Mouse (Mus musculus): ENCODE data around the gene Lats2.

The Lats2 gene

GRCm38 (mm10) chr14:57758237-57758636 lies at the start of gene Lats2:
TSS of gene Lats2 (minus strand) at chr14:57758388.
- DNase-seq (ENCODE audit: low read depth, low spot score): no peak

GRCm38 (mm10) chr14:57803731-57804130 lies 45.5 kb upstream of the Lats2 start:
- DNase-seq (ENCODE audit: low read depth, low spot score): no peak

GRCm38 (mm10) chr14:57797991-57798931 lies 40.1 kb upstream of the Lats2 start, which contains the start of gene Sap18:
TSS of gene Sap18 (plus strand) at chr14:57798180.
- peak; percentile 98 for DNase-seq (ENCODE audit: low read depth, low spot score)

GRCm38 (mm10) chr14:57797551-57797950 lies 39.4 kb upstream of the Lats2 start:
- DNase-seq (ENCODE audit: low read depth, low spot score): no peak

GRCm38 (mm10) chr14:57791171-57791570 lies 33.0 kb upstream of the Lats2 start:
- DNase-seq (ENCODE audit: low read depth, low spot score): no peak

GRCm38 (mm10) chr14:57789759-57790158 lies 31.6 kb upstream of the Lats2 start:
- DNase-seq (ENCODE audit: low read depth, low spot score): no peak

GRCm38 (mm10) chr14:57789311-57789710 lies 31.1 kb upstream of the Lats2 start:
- DNase-seq (ENCODE audit: low read depth, low spot score): no peak

GRCm38 (mm10) chr14:57787406-57787805 lies 29.2 kb upstream of the Lats2 start:
- no peak for DNase-seq (ENCODE audit: low read depth, low spot score)

GRCm38 (mm10) chr14:57772157-57772815 lies 14.1 kb upstream of the Lats2 start:
- DNase-seq (ENCODE audit: low read depth, low spot score): no peak

GRCm38 (mm10) chr14:57769102-57769501 lies 10.9 kb upstream of the Lats2 start:
- DNase-seq (ENCODE audit: low read depth, low spot score): no peak

- DNase-seq (ENCODE audit: low read depth, low spot score): no peak
Observed at GRCm38 (mm10) chr14:57760447-57761412, 2.5 kb upstream of the Lats2 start.

GRCm38 (mm10) chr14:57756094-57756493 lies 2.1 kb downstream of the Lats2 start:
- no peak for DNase-seq (ENCODE audit: low read depth, low spot score)

- no peak for DNase-seq (ENCODE audit: low read depth, low spot score)
Observed at GRCm38 (mm10) chr14:57755661-57756060, 2.5 kb downstream of the Lats2 start.

- no peak for DNase-seq (ENCODE audit: low read depth, low spot score)
Observed at GRCm38 (mm10) chr14:57753351-57753992, 4.7 kb downstream of the Lats2 start.

- DNase-seq (ENCODE audit: low read depth, low spot score): peak; percentile 57
Observed at GRCm38 (mm10) chr14:57751006-57751405, 7.2 kb downstream of the Lats2 start.

- no peak for DNase-seq (ENCODE audit: low read depth, low spot score)
Observed at GRCm38 (mm10) chr14:57749501-57749900, 8.7 kb downstream of the Lats2 start.

GRCm38 (mm10) chr14:57746001-57746771 lies 12.0 kb downstream of the Lats2 start, which contains the start of gene Gm49361:
TSS of gene Gm49361 (minus strand) at chr14:57746103.
- peak; percentile 75 for DNase-seq (ENCODE audit: low read depth, low spot score)

GRCm38 (mm10) chr14:57745291-57745969 lies 12.8 kb downstream of the Lats2 start:
- no peak for DNase-seq (ENCODE audit: low read depth, low spot score)

GRCm38 (mm10) chr14:57744547-57744946 lies 13.6 kb downstream of the Lats2 start:
- DNase-seq (ENCODE audit: low read depth, low spot score): no peak

GRCm38 (mm10) chr14:57740651-57741050 lies 17.5 kb downstream of the Lats2 start:
- DNase-seq (ENCODE audit: low read depth, low spot score): no peak
